Mouse (Mus musculus) cerebellum, postnatal 14 days (tissue): Measurements from ENCODE around the gene Zfp960.
"Not testable (repeated sequence)": the region's sequence is repeated elsewhere in the genome, so short reads cannot be mapped to it uniquely, and the experiment has no call there.

Experiments
- DNase-seq, 2 experiments: peaks; one replicate each; pipeline ENCODE4 v3.0.0; 2021; ENCODE audit warnings: mixed read lengths in 2 of 2

Zfp960 gene

DNA sequence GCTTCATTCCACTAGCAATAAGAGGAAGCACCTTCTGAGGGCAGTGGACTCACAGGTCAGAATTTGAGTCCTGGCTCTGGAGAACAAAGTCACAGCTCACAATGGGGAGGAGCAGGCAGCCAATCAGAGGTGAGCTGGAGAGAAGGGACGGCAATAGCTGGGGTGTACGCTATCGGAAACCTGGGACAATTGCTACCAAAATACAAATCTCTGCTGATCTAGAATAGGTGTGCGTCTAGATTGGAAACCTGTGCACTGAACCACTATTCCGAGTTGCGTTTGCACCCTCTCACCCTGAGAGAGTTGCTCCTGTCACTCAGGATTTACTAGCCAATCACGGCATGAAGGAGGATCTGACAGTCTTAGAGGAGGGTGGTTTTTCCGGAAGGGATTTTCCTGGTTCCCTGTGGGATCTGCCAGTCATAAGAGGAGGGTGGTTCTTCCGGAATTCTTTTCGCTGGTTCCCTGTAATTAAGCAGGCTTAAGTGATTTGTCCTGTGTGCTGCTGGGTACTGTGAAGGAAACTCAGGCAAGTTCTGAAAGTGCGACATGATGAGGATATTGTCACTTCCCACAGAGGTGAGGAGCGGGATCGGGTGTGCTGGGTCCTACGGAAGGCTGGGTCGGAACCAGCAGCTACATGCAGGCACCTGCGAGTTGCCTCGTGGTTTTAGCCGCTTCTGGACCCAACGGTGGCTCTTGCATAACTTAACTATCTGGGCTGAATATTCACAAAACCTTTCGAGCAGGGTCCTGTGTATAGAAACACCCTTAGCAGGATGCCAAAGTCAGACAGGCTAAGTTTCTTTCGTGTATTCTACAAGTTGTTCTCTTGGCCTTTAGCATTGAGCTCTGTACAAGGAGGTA lies at the start of gene Zfp960:
Zfp960 (plus strand) TSS at position 486 of the 867 bp plus-strand sequence.
- DNase-seq: peak; percentile 68 to 75

DNA sequence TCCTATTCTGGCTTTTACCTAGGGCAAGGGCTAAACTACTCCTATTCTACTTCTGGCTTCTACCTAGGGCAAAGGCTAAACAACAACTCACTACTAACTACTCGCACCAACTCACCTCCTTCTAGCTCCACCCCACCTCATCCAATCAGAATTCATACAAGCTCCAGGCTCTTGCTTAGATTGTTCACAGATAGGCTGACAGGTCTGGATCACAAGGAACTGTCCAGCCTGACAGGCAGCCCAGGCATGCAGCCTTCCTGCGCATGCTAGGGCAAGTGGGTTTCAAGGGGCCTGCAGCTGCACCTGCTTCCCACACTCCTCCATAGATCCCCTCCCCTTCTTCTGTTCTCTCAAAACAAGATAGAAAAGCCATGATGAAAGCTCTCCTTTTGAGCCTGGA lies 45.8 kb upstream of the Zfp960 start:
- DNase-seq: not testable (repeated sequence)

DNA sequence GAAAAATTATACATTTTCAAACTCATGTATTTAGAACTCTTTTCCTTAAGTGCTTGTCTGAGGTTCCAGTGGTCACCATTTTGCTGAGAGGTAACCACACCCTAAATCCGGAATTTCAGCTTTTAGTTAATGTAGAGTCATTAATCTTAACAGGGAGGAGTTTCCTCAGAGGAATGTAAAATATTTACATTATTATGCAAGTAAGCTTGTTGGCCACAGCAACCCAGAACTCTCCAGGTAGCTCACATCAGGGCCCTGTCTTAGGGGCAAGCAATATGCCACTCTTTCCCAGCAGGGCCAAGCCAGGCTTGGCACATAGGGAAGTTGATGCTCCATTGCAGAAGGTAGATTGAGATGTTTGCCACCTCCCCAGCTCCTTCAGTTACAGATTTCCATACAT lies 4.3 kb upstream of the Zfp960 start:
- DNase-seq: not testable (repeated sequence)

- not testable (repeated sequence) for DNase-seq
Observed at GRCm38 (mm10) chr17:17120830-17121502, 57.1 kb downstream of the Zfp960 start, which contains the start of gene Zfp97. Zfp97 (plus strand) TSS chr17:17121415.
